Mouse (Mus musculus) kidney, embryonic 14.5 days (tissue): ENCODE measurements at regions not wholly inside any gene's neighbourhood (a gene's known extent, or its start where the extent isn't known, plus 50 kb on each side); places are given as distances from the start of the nearest gene placed in this dataset.

Experiments used
- ATAC-seq: fragments of 200-750 bp; cut with Nextera tagmentation; 2 replicates; pipeline ENCODE4 v1.8.0; 2017; ENCODE audit warnings: moderate number of reproducible peaks, mild to moderate bottlenecking, moderate TSS enrichment, moderate library complexity; ENCODE audit not compliant: low FRiP score, low TSS enrichment
- H3K27ac ChIP-seq: fragments of 300-500 bp; sonication (generic); 2 replicates; pipeline ENCODE4 v1.5.1; 2014; ENCODE audit warnings: low read depth, mild to moderate bottlenecking, low read length, moderate library complexity, mixed read lengths
- H3K27me3 ChIP-seq: fragments of 300-500 bp; sonication (generic); 2 replicates; pipeline ENCODE4 v1.6.1; 2014; ENCODE audit warnings: mild to moderate bottlenecking, low read length; ENCODE audit not compliant: control insufficient read depth, insufficient read depth
- H3K36me3 ChIP-seq: fragments of 300-500 bp; sonication (generic); 2 replicates; pipeline ENCODE4 v1.6.1; 2014; ENCODE audit warnings: low read length, mixed read lengths; ENCODE audit not compliant: control insufficient read depth, insufficient read depth
- H3K4me1 ChIP-seq: fragments of 300-500 bp; sonication (generic); 2 replicates; pipeline ENCODE4 v1.6.1; 2014; ENCODE audit warnings: low read length, mixed read lengths; ENCODE audit not compliant: control insufficient read depth, insufficient read depth
- H3K4me2 ChIP-seq: fragments of 300-500 bp; sonication (generic); replicated peaks from 2 replicates; pipeline ENCODE4 v1.6.1; 2014; ENCODE audit warnings: low read depth, mild to moderate bottlenecking, low read length
- H3K4me3 ChIP-seq: fragments of 300-500 bp; sonication (generic); 2 replicates; pipeline ENCODE4 v1.5.1; 2014; ENCODE audit warnings: mild to moderate bottlenecking, low read length
- H3K9ac ChIP-seq: fragments of 300-500 bp; sonication (generic); 2 replicates; pipeline ENCODE4 v1.6.1; 2014; ENCODE audit warnings: low read depth, mild to moderate bottlenecking, low read length, moderate library complexity
- H3K9me3 ChIP-seq: fragments of 300-500 bp; sonication (generic); 2 replicates; pipeline ENCODE4 v1.6.1; 2016; ENCODE audit warnings: low read length; ENCODE audit not compliant: control insufficient read depth
- WGBS: fragments of 180-500 bp; shearing (Covaris S2); extraction: QIAGEN DNeasy Blood & Tissue Kit; methylation state at CpG from one replicate; pipeline ENCODE4 v1.1.7; 2014; 5-methylcytosine and 5-hydroxymethylcytosine counted together

GRCm38 (mm10) chr13:78650824-78651223 lies 451.3 kb upstream of the Nr2f1 start:
- H3K4me1 ChIP-seq, result no peaks in the 10 kb centered on the region
- H3K36me3 ChIP-seq, result no peaks in the 10 kb centered on the region
- no peaks in the 10 kb centered on the region for H3K9me3 ChIP-seq
- no peak for ATAC-seq
- no peaks in the 10 kb centered on the region for H3K27me3 ChIP-seq
- no peak overlapping the region for H3K4me3 ChIP-seq
- 81% methylated on average over 1 of the region's 1 CpGs for WGBS
- no peak overlapping the region for H3K27ac ChIP-seq
- H3K9ac ChIP-seq, result no peak overlapping the region
- no peak overlapping the region for H3K4me2 ChIP-seq

- ATAC-seq, result no peak
- Histone ChIP-seq H3K9ac (no peak overlapping the region), H3K36me3 (no peaks in the 10 kb centered on the region), H3K9me3 (no peaks in the 10 kb centered on the region), H3K4me1 (no peaks in the 10 kb centered on the region), H3K4me2 (no peak overlapping the region), H3K27me3 (no peaks in the 10 kb centered on the region), H3K4me3 (no peak overlapping the region), H3K27ac (no peak overlapping the region)
- 33% methylated on average over 1 of the region's 1 CpGs for WGBS
These were observed 445.0 kb upstream of the Nr2f1 start for GRCm38 (mm10) chr13:78644556-78644955.

GRCm38 (mm10) chr13:78643023-78643422 lies 443.5 kb upstream of the Nr2f1 start:
- no peaks in the 10 kb centered on the region for H3K36me3 ChIP-seq
- no peak overlapping the region for H3K27ac ChIP-seq
- no peaks in the 10 kb centered on the region for H3K9me3 ChIP-seq
- H3K4me1 ChIP-seq, result no peaks in the 10 kb centered on the region
- H3K4me2 ChIP-seq, result no peak overlapping the region
- H3K27me3 ChIP-seq, result no peaks in the 10 kb centered on the region
- WGBS, result 6% methylated on average over 3 of the region's 3 CpGs
- no peak for ATAC-seq
- no peak overlapping the region for H3K9ac ChIP-seq
- no peak overlapping the region for H3K4me3 ChIP-seq

- Histone ChIP-seq H3K27me3 (no peaks in the 10 kb centered on the region), H3K9ac (no peak overlapping the region), H3K36me3 (no peaks in the 10 kb centered on the region), H3K9me3 (no peaks in the 10 kb centered on the region), H3K27ac (no peak overlapping the region), H3K4me3 (no peak overlapping the region), H3K4me1 (no peaks in the 10 kb centered on the region), H3K4me2 (no peak overlapping the region)
- 91% methylated on average over 3 of the region's 3 CpGs for WGBS
- no peak for ATAC-seq
These were observed 442.8 kb upstream of the Nr2f1 start for GRCm38 (mm10) chr13:78642443-78642729.

- WGBS, result 87% methylated on average over 5 of the region's 5 CpGs
- no peak for ATAC-seq
- no peaks in the 10 kb centered on the region for H3K27me3 ChIP-seq
These were observed 442.3 kb upstream of the Nr2f1 start for GRCm38 (mm10) chr13:78641687-78642442.

GRCm38 (mm10) chr13:78640340-78640739 lies 440.8 kb upstream of the Nr2f1 start:
- Histone ChIP-seq H3K27me3 (no peaks in the 10 kb centered on the region), H3K9me3 (no peaks in the 10 kb centered on the region), H3K4me1 (no peaks in the 10 kb centered on the region), H3K4me3 (no peak overlapping the region), H3K27ac (no peak overlapping the region), H3K4me2 (no peak overlapping the region), H3K9ac (no peak overlapping the region), H3K36me3 (no peaks in the 10 kb centered on the region)
- WGBS, result 76% methylated on average over 1 of the region's 1 CpGs
- ATAC-seq, result no peak

More at GRCm38 (mm10) chr13:78641687-78642442, 442.3 kb upstream of the Nr2f1 start:
- Histone ChIP-seq H3K4me3 (no peak overlapping the region), H3K9ac (no peak overlapping the region), H3K4me2 (no peak overlapping the region), H3K27ac (no peak overlapping the region), H3K4me1 (no peaks in the 10 kb centered on the region), H3K9me3 (no peaks in the 10 kb centered on the region), H3K36me3 (no peaks in the 10 kb centered on the region)

GRCm38 (mm10) chr13:78638462-78638861 lies 438.9 kb upstream of the Nr2f1 start:
- H3K27ac ChIP-seq, result no peak overlapping the region
- no peak for ATAC-seq
- H3K9ac ChIP-seq, result no peak overlapping the region

GRCm38 (mm10) chr13:78631609-78632008 lies 432.1 kb upstream of the Nr2f1 start:
- H3K4me2 ChIP-seq, result no peak overlapping the region
- no peak overlapping the region for H3K27ac ChIP-seq
- H3K9ac ChIP-seq, result no peak overlapping the region
- H3K36me3 ChIP-seq, result no peaks in the 10 kb centered on the region
- no peak for ATAC-seq
- H3K27me3 ChIP-seq, result no peaks in the 10 kb centered on the region
- H3K4me3 ChIP-seq, result no peak overlapping the region
- H3K9me3 ChIP-seq, result no peaks in the 10 kb centered on the region
- 0 out of 2 replicates have a peak, but pooled peaks cover 2% of the 10 kb centered on the region for H3K4me1 ChIP-seq
- WGBS, result 91% methylated on average over 2 of the region's 2 CpGs

More at GRCm38 (mm10) chr13:78638462-78638861, 438.9 kb upstream of the Nr2f1 start:
- WGBS, result 95% methylated on average over 5 of the region's 5 CpGs
- no peaks in the 10 kb centered on the region for H3K9me3 ChIP-seq
- no peaks in the 10 kb centered on the region for H3K36me3 ChIP-seq
- no peak overlapping the region for H3K4me2 ChIP-seq
- H3K4me1 ChIP-seq, result no peaks in the 10 kb centered on the region
- no peak overlapping the region for H3K4me3 ChIP-seq
- H3K27me3 ChIP-seq, result no peaks in the 10 kb centered on the region

- H3K27me3 ChIP-seq, result no peaks in the 10 kb centered on the region
- H3K4me1 ChIP-seq, result peaks cover 8% of the 10 kb centered on the region; the same call in 1 of the 2 replicates
- no peaks in the 10 kb centered on the region for H3K9me3 ChIP-seq
- no peak overlapping the region for H3K27ac ChIP-seq
- no peak overlapping the region for H3K4me2 ChIP-seq
- H3K36me3 ChIP-seq, result no peaks in the 10 kb centered on the region
- 30% methylated on average over 10 of the region's 10 CpGs for WGBS
- no peak for ATAC-seq
- H3K9ac ChIP-seq, result no peak overlapping the region
- no peak overlapping the region for H3K4me3 ChIP-seq
These were observed 429.6 kb upstream of the Nr2f1 start for GRCm38 (mm10) chr13:78629041-78629727.
